Mouse (Mus musculus): ENCODE measurements at regions not wholly inside any gene's neighbourhood (a gene's known extent, or its start where the extent isn't known, plus 50 kb on each side); places are given as distances from the start of the nearest gene placed in this dataset.

DNA sequence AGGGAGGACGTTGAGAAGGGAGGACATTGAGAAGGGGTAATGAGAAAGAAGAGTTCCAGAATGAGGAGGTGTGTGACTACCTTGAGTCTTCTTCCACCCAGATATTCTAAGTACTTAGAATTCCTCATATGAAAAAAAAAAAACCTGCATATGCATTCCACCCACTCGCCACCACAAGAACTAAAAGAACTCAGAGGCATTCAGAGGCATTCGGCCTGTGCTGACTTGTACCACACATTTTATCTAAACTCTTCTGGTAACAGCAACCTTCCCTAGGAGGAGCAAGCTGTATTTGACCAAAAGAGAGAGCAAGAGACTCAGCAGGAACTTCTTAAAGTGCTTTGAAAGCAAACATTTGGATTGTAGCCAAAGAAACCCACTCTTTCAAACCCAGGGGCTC is 80.7 kb upstream of the Otogl start:
- TF ChIP-seq ZNF384 (IDR thresholded peaks at IDR 0.05; ENCODE audit: low read depth, low read length) (no peak), MAFK (IDR thresholded peaks at IDR 0.05; ENCODE audit: insufficient read depth, low read depth, low read length) (no peak), CHD2 (IDR thresholded peaks at IDR 0.05; ENCODE audit: low read depth, low read length) (no peak), ZC3H11A (IDR thresholded peaks at IDR 0.05; ENCODE audit: borderline replicate concordance, low read depth, low read length) (no peak)

Data from ES-E14 (cell line).